Mouse (Mus musculus): ENCODE data around the gene Trex1. TPM values are rescaled to one million over a fixed set of nuclear protein-coding genes. Genes with fewer than 3 reads are reported as not detected.

Gene Trex1
- total and polyA plus RNA-seq, 3 experiments, result 12.6 to 55.2 (median 13.3) TPM

GRCm38 (mm10) chr9:109028919-109029318 is 30.6 kb downstream of the Trex1 start:
- Histone ChIP-seq H3K4me3 (no peak overlapping the region), H3K4me1 (ENCODE audit: control insufficient read depth, insufficient read depth, low read length) (peaks cover 8% of the 10 kb centered on the region), H3K9ac (ENCODE audit: low read depth, low read length) (no peak overlapping the region), H3K27ac (no peak overlapping the region), H3K27me3 (ENCODE audit: control insufficient read depth, insufficient read depth, low read length) (no peaks in the 10 kb centered on the region), H3K79me2 (replicated peaks; ENCODE audit: control insufficient read depth, insufficient read depth, low read length) (no peaks in the 10 kb centered on the region), H3K36me3 (ENCODE audit: control insufficient read depth, insufficient read depth, low read length) (no peaks in the 10 kb centered on the region)
- peak in 1 of 2 experiments; percentile 19 for DNase-seq
- intact Hi-C loops (cut with DNase I), result no loop called here
- TF ChIP-seq POLR2A (IDR thresholded peaks at IDR 0.05; ENCODE audit: insufficient read depth, low read depth, low read length), result no peak
- no peak for TF ChIP-seq EP300 (IDR thresholded peaks at IDR 0.05; ENCODE audit: insufficient read depth, low read depth, low read length)
- no peak for TF ChIP-seq CTCF (IDR thresholded peaks at IDR 0.05)
- WGBS, result 70% methylated on average over 5 of the region's 5 CpGs

DNA sequence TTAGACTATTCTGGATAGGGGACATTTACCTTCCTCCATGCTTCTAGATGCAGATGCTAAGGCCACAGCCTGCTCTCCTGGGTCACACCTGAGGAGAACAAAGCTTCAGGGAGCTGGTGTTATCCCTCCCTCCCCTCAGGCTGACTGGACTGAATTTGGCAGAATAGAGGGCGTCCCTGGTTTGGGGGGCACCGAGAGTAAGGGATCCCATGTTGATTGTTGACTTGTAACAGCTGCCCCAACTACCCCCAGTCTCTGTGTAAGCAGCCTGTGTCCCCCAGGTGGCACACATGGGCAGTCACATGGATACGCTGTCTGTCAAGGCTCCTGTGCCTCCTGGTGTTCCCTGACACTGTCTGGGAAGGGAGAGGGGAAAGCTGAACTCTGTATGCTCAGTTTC is 31.1 kb downstream of the Trex1 start:
- DNase-seq, result no peak
- H3K27ac ChIP-seq, result no peak overlapping the region
- no peak overlapping the region for H3K4me3 ChIP-seq
- H3K4me1 ChIP-seq (ENCODE audit: control insufficient read depth, insufficient read depth, low read length), result peaks cover 8% of the 10 kb centered on the region
- 87% methylated on average over 3 of the region's 3 CpGs for WGBS
- no peaks in the 10 kb centered on the region for H3K36me3 ChIP-seq (ENCODE audit: control insufficient read depth, insufficient read depth, low read length)
- TF ChIP-seq EP300 (IDR thresholded peaks at IDR 0.05; ENCODE audit: insufficient read depth, low read depth, low read length) (no peak), POLR2A (IDR thresholded peaks at IDR 0.05; ENCODE audit: insufficient read depth, low read depth, low read length) (no peak), CTCF (IDR thresholded peaks at IDR 0.05) (no peak)
- no peaks in the 10 kb centered on the region for H3K79me2 ChIP-seq (replicated peaks; ENCODE audit: control insufficient read depth, insufficient read depth, low read length)
- H3K27me3 ChIP-seq (ENCODE audit: control insufficient read depth, insufficient read depth, low read length), result no peaks in the 10 kb centered on the region
- intact Hi-C loops (cut with DNase I), result no loop called here
- no peak overlapping the region for H3K9ac ChIP-seq (ENCODE audit: low read depth, low read length)

GRCm38 (mm10) chr9:109027521-109027920 is 32.0 kb downstream of the Trex1 start:
- TF ChIP-seq EP300 (IDR thresholded peaks at IDR 0.05; ENCODE audit: insufficient read depth, low read depth, low read length), result peak; percentile 92
- no peak for TF ChIP-seq POLR2A (IDR thresholded peaks at IDR 0.05; ENCODE audit: insufficient read depth, low read depth, low read length)
- no peak for TF ChIP-seq CTCF (IDR thresholded peaks at IDR 0.05)
- no peak overlapping the region for H3K9ac ChIP-seq (ENCODE audit: low read depth, low read length)
- no peaks in the 10 kb centered on the region for H3K36me3 ChIP-seq (ENCODE audit: control insufficient read depth, insufficient read depth, low read length)
- H3K4me1 ChIP-seq (ENCODE audit: control insufficient read depth, insufficient read depth, low read length), result peaks cover 8% of the 10 kb centered on the region
- WGBS, result 28% methylated on average over 8 of the region's 8 CpGs
- H3K27me3 ChIP-seq (ENCODE audit: control insufficient read depth, insufficient read depth, low read length), result no peaks in the 10 kb centered on the region
- DNase-seq, result peak; percentile 50 to 62
- intact Hi-C loops (cut with DNase I), result no loop called here
- H3K27ac ChIP-seq, result 0 out of 2 replicates have a peak overlapping the region, but pooled peaks have one; percentile 43
- no peaks in the 10 kb centered on the region for H3K79me2 ChIP-seq (replicated peaks; ENCODE audit: control insufficient read depth, insufficient read depth, low read length)
- no peak overlapping the region for H3K4me3 ChIP-seq

DNA sequence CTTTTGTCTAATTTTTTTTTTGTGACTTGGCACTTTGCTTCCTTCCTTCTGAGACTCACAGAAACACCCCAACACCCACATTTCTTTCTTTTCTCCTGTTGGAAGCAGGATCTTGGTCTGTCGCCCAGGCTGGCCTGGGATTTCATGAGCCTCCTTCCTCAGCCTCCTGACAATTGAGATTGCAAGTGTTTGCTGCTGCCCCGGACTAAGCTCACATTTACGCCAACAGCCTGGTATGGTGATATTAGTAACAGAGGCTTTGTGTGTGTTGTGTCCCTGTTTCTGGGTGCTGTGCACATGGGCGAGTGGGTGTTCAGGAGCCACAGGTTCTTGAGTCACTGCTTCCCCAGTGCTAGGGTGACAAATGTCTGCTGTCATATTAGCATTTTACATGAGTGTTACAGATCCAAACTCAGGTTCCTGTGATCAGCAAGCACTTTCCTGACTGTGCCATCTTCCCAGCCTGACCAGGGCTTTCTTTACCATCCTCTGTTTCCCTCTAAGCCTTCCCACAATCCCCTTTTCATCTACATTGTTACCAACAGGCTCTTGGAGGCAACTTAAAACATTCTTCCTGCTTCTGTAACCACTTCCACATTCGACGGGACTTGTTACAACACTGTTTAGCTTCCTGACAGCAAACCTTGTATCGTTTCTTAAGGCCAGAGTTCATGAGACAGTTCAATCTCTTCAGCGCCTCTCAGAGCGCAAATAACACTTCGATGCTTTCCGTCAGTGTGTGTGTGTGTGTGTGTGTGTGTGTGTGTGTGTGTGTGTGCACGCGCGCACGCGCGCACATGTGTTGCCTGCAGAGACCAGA is 36.5 kb downstream of the Trex1 start:
- Histone ChIP-seq H3K4me3 (no peak overlapping the region), H3K4me1 (ENCODE audit: control insufficient read depth, insufficient read depth, low read length) (peaks cover 8% of the 10 kb centered on the region), H3K79me2 (replicated peaks; ENCODE audit: control insufficient read depth, insufficient read depth, low read length) (no peaks in the 10 kb centered on the region), H3K9ac (ENCODE audit: low read depth, low read length) (no peak overlapping the region), H3K27me3 (ENCODE audit: control insufficient read depth, insufficient read depth, low read length) (no peaks in the 10 kb centered on the region), H3K36me3 (ENCODE audit: control insufficient read depth, insufficient read depth, low read length) (no peaks in the 10 kb centered on the region), H3K27ac (no peak overlapping the region)
- TF ChIP-seq EP300 (IDR thresholded peaks at IDR 0.05; ENCODE audit: insufficient read depth, low read depth, low read length), result no peak
- TF ChIP-seq POLR2A (IDR thresholded peaks at IDR 0.05; ENCODE audit: insufficient read depth, low read depth, low read length), result no peak
- TF ChIP-seq CTCF (IDR thresholded peaks at IDR 0.05), result no peak
- DNase-seq, result peak in 1 of 2 experiments; percentile 15
- 77% methylated on average over 17 of the region's 17 CpGs for WGBS
- intact Hi-C loops (cut with DNase I), result no loop called here

GRCm38 (mm10) chr9:109021428-109021827 is 38.1 kb downstream of the Trex1 start:
- Histone ChIP-seq H3K9ac (ENCODE audit: low read depth, low read length) (no peak overlapping the region), H3K4me1 (ENCODE audit: control insufficient read depth, insufficient read depth, low read length) (no peaks in the 10 kb centered on the region), H3K4me3 (no peak overlapping the region), H3K27ac (no peak overlapping the region), H3K79me2 (replicated peaks; ENCODE audit: control insufficient read depth, insufficient read depth, low read length) (no peaks in the 10 kb centered on the region), H3K27me3 (ENCODE audit: control insufficient read depth, insufficient read depth, low read length) (no peaks in the 10 kb centered on the region), H3K36me3 (ENCODE audit: control insufficient read depth, insufficient read depth, low read length) (no peaks in the 10 kb centered on the region)
- TF ChIP-seq EP300 (IDR thresholded peaks at IDR 0.05; ENCODE audit: insufficient read depth, low read depth, low read length) (no peak), CTCF (IDR thresholded peaks at IDR 0.05) (no peak), POLR2A (IDR thresholded peaks at IDR 0.05; ENCODE audit: insufficient read depth, low read depth, low read length) (no peak)
- WGBS, result 72% methylated on average over 4 of the region's 4 CpGs
- intact Hi-C loops (cut with DNase I), result no loop called here
- peak in 1 of 2 experiments; percentile 21 for DNase-seq

DNA sequence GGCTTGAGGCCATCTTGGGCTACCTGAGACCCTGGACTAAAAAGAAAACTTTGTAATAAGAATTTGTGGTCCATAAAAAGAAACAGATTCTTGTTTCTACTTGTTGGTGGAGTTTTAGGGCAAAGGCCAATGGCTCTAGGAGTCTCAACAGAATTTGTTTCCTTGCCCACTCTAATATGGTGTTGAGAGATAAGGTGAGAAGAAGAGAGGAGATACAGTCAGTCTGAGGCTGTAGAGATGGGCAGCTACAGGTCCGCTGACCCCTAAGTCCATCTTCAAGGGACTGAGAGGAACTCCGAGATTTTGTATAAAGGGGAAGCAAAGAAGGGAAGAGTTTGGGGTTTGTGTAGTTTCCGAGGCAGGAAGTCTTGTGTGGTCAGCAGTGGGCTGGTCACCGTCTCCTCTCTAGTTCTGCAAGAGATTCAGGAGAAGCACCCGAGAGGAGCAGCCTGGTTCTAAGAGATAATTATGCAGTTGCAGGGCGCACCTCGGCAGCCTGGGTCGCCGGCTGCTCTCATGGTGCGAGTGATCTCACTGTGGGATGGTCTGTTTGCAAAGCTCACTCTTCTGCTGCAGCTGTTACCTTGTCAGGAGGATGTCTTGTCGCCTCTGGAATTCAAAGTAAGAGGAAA is 42.4 kb downstream of the Trex1 start:
- no peaks in the 10 kb centered on the region for H3K36me3 ChIP-seq (ENCODE audit: control insufficient read depth, insufficient read depth, low read length)
- H3K27me3 ChIP-seq (ENCODE audit: control insufficient read depth, insufficient read depth, low read length), result no peaks in the 10 kb centered on the region
- TF ChIP-seq POLR2A (IDR thresholded peaks at IDR 0.05; ENCODE audit: insufficient read depth, low read depth, low read length) (no peak), EP300 (IDR thresholded peaks at IDR 0.05; ENCODE audit: insufficient read depth, low read depth, low read length) (no peak), CTCF (IDR thresholded peaks at IDR 0.05) (no peak)
- WGBS, result 60% methylated on average over 11 of the region's 11 CpGs
- no peak overlapping the region for H3K9ac ChIP-seq (ENCODE audit: low read depth, low read length)
- intact Hi-C loops (cut with DNase I), result no loop called here
- H3K4me1 ChIP-seq (ENCODE audit: control insufficient read depth, insufficient read depth, low read length), result no peaks in the 10 kb centered on the region
- H3K27ac ChIP-seq, result no peak overlapping the region
- H3K79me2 ChIP-seq (replicated peaks; ENCODE audit: control insufficient read depth, insufficient read depth, low read length), result no peaks in the 10 kb centered on the region
- no peak for DNase-seq
- H3K4me3 ChIP-seq, result no peak overlapping the region

All from heart, adult 2 months (tissue).